Mouse (Mus musculus) urinary bladder, postnatal 4 days (tissue): ENCODE measurements around the gene Slc25a22.

Source experiments
- DNase-seq, 2 experiments: peaks; one replicate each; pipeline ENCODE4 v3.0.0; 2021 to 2022; ENCODE audit warnings: low spot score in 2 of 2

Slc25a22 gene

GRCm38 (mm10) chr7:141435129-141435855 is 2.4 kb downstream of the Slc25a22 start:
- no peak for DNase-seq

DNA sequence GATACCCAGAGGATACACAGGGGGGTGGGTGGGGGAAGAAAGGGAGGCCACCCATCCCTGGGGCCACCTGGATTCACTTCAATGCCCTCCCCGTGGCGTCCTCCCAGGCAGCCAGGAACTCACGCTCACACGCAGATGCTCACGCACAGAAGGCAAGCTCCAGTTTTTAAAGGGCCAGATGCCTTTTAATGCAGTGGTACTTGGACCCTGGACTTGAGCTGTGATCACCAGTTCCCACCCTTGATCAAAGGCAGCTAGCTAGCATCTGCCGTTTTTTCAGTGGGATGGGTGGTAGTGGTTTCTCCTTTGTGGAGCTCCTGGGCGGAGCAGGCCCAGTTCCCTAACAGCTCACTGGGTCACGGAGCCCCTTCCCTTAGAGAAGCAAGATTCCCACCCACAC is 3.2 kb downstream of the Slc25a22 start:
- no peak for DNase-seq

GRCm38 (mm10) chr7:141433517-141434400 is 3.9 kb downstream of the Slc25a22 start:
- DNase-seq: no peak

- no peak for DNase-seq
Observed at GRCm38 (mm10) chr7:141432741-141433516, 4.8 kb downstream of the Slc25a22 start.

- no peak for DNase-seq
Observed at GRCm38 (mm10) chr7:141432186-141432611, 5.5 kb downstream of the Slc25a22 start.

- no peak for DNase-seq
Observed at GRCm38 (mm10) chr7:141431434-141432185, 6.1 kb downstream of the Slc25a22 start.

DNA sequence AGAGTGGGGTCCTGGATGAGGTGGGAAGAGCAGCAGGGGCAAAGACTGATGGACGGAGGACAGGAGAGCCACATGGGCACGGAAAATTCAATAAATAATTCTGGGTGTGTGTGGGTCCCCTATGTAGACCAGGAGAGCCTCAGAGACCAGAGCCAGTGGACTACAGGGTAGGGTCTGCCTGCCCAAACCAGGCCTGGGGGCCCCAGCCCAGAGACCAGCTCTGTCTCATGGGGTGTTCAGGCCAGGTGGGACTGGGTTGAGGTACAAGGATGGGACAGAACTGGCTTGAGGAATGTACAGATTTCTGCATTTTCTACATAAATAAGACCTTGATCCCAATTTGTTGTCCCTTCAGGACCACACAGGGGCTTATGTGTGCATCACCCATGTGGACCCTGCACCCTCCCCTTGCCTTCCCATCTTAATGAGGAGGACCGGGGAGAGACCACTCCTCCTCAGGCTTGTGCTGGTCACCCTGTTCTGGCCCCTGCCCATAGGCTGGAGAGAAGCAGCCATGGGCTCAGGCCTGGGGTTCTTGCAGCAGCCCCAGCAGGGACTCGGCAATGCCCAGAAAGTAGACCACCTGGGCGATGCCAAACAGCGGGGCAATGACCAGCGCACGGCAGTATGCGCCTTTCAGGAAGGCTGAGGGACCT is 7.0 kb downstream of the Slc25a22 start:
- DNase-seq: no peak

GRCm38 (mm10) chr7:141429840-141430584 is 7.7 kb downstream of the Slc25a22 start:
- no peak for DNase-seq

GRCm38 (mm10) chr7:141429310-141429709 is 8.4 kb downstream of the Slc25a22 start, which contains the start of gene Cend1:
Gene Cend1, minus strand, starts transcription at chr7:141429491.
- no peak for DNase-seq

GRCm38 (mm10) chr7:141428701-141429100 is 9.0 kb downstream of the Slc25a22 start:
- no peak for DNase-seq

GRCm38 (mm10) chr7:141426948-141427730 is 10.6 kb downstream of the Slc25a22 start:
- DNase-seq: no peak

DNA sequence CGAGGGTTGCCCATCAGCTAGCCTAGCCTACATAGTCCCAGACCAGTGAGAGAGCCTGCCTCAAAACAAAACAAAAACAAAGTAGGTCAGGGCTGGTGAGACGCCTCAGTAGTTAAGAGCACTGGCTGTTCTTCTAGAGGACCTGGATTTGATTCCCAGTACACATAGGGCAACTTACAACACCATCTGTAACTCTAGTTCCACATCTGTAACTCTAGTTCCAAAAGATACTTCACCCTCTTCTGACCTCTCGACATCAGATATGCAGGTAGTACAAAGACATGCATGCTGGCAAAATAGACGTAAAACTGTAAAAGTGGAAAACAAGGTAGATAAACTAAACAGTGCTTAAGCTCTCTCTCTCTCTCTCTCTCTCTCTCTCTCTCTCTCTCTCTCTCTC is 13.9 kb downstream of the Slc25a22 start:
- DNase-seq: no peak

DNA sequence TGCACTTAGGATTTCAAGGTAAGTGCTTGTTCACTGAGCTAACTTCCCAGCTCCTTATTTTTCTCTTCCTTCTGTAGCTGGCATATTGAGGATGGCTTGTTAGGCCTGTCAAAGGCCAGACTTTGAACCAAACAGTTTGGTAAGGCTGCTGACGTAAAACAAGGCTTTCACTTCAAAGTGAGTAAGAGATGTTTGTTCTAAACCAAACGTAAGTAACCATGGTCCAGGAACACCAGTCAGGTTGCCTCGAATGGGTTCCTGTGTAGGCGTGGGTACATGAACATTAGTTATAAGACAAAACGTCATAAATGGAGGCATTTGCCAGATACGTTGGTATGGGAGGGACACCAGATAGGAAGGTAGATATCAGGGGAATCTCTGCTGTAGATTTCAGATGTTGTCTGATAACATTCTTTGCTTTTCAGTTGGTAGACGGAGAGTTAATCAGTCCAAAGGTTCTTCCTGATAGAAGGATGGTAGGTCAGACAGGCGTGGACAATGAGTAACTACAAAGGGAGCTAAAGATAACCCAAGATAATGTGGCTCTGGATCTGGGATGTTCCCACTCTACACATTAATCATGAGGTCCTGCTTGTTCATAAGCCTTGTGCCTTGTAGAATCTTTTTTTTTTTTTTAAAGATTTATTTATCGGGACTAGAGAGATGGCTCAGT is 17.5 kb downstream of the Slc25a22 start:
- no peak for DNase-seq

GRCm38 (mm10) chr7:141418970-141419369 is 18.7 kb downstream of the Slc25a22 start:
- no peak for DNase-seq

DNA sequence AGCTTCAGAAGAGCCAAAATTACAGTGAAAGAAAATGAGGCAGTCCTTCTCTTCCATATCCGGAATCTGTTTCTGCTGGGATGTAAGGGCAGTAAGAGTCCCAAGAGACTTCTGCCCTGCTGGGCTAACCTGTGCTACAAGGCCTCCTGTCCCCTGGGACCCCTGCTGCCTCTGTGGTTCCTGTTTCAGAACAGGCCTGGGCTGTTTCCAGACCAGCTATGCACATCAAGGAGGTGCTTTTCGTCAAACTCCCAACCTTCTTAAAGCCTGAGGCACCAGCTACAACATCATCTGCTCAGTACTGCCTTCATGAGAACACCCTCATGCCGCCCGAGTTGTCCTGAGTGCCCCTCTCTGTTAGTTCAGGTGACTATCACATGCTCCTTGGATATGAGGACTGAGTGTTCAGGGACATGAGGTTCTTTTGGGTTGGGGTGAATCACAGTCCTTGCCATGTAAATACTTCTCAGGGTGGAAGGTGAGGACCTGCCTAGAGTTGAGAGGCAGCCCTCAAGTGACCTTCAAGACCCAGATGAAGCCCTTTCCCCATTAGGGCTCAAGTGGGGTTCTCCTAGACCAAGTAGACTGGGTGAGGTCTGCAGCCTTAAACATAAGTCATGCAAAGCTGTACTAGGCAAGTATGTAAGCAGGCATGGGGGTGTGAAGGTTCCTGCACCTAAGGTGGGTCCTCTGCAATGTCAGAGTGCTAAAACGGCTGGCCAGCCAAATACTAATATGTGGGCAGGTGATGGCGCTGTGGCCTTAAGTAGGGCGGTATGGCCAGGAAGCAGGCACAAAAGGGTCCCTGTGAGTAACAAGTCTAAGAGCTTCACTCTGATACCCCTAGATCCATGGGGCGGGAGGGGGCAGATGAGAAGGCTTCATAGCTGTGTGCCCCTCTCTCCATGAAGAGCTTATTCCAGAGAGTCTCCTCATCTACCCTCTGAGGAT is 19.7 kb downstream of the Slc25a22 start:
- DNase-seq: no peak

DNA sequence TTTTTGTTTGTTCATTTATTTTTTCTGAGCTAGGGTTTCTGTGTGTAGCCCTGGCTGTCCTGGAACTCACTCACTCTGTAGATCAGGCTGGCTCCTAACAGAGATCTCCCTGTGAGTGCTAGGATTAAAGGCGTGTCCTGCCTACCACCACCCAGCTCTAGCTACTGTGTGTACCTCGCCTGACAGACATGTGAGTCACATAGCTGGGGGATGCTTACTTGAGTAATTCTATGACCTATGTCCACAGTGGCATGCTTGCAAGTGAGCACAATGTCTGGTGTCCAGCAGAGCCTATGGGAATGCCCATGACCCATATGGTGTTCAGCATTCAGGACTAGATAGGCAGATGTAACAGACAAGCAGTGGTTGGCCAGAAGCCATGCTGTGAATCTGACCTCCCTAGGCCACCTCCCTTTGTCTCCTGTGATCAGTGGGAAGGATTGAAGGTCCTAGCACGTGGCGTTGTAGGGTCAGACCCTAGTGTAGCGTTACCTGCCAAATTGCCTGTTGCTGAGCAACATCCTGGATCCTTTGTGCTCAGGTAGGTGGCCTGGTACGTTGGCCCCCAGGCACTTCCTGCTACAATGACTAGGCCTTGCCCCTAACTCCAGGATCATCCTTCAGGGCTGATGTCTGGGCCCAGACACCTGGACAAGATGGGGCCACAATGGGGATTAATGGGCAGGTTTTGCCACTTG is 21.4 kb downstream of the Slc25a22 start:
- no peak for DNase-seq
